Mouse (Mus musculus) brain, embryonic 14.5 days (tissue): ENCODE measurements around the gene Zap70.
"Not testable (repeated sequence)": the region's sequence is repeated elsewhere in the genome, so short reads cannot be mapped to it uniquely, and the experiment has no call there.

Experiments used
- CTCF ChIP-seq: fragments of 200-500 bp; IDR thresholded peaks from 2 replicates; pipeline ENCODE4 v1.5.1; 2012; ENCODE audit warnings: inconsistent platforms, mild to moderate bottlenecking, moderate library complexity, borderline replicate concordance; ENCODE audit not compliant: insufficient read depth, insufficient read length; ENCODE audit errors: extremely low read depth
- POLR2A ChIP-seq: fragments of 200-500 bp; IDR thresholded peaks from 2 replicates; pipeline ENCODE4 v1.6.1; 2012; ENCODE audit warnings: mild to moderate bottlenecking, inconsistent platforms, borderline replicate concordance; ENCODE audit not compliant: poor library complexity, insufficient read depth, insufficient read length, severe bottlenecking; ENCODE audit errors: extremely low read depth

DNA sequence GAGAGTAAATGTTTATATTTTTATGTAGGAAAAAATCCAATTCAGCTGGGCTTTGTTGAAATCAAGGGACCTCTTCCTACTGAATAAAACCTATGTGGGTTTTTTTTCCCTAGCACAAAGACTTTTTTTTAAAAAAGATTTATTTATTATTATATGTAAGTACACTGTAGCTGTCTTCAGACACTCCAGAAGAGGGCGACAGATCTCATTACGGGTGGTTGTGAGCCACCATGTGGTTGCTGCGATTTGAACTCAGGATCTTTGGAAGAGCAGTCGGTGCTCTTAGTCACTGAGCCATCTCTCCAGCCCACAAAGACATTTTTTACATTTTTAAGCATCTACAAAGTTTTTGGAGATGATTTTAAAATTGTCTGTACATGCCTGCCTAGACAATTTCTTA lies 60.3 kb downstream of the Zap70 start:
- not testable (repeated sequence) for TF ChIP-seq CTCF, POLR2A
